Mouse (Mus musculus) brain, embryonic 14.5 days (tissue): ENCODE data around the gene Ptms. TPM values are rescaled to one million over a fixed set of nuclear protein-coding genes. Genes with fewer than 3 reads are reported as not detected.

Experiments used
- DNase-seq: peaks from one replicate; pipeline ENCODE4 v3.0.0-alpha.2; 2011; ENCODE audit warnings: low read depth
- CTCF ChIP-seq: fragments of 200-500 bp; IDR thresholded peaks from 2 replicates; pipeline ENCODE4 v1.5.1; 2012; ENCODE audit warnings: inconsistent platforms, mild to moderate bottlenecking, moderate library complexity, borderline replicate concordance; ENCODE audit not compliant: insufficient read depth, insufficient read length; ENCODE audit errors: extremely low read depth
- POLR2A ChIP-seq: fragments of 200-500 bp; IDR thresholded peaks from 2 replicates; pipeline ENCODE4 v1.6.1; 2012; ENCODE audit warnings: mild to moderate bottlenecking, inconsistent platforms, borderline replicate concordance; ENCODE audit not compliant: poor library complexity, insufficient read depth, insufficient read length, severe bottlenecking; ENCODE audit errors: extremely low read depth
- polyA plus RNA-seq: library from polyadenylated mRNA; depleted of rRNA; stranded (reverse); fragments of >200 nt; gene quantifications from 2 replicates; pipeline ENCODE4 v1.2.3, GENCODE M21; 2012

Ptms gene
- polyA plus RNA-seq, 1 experiment, result 2,630 TPM

DNA sequence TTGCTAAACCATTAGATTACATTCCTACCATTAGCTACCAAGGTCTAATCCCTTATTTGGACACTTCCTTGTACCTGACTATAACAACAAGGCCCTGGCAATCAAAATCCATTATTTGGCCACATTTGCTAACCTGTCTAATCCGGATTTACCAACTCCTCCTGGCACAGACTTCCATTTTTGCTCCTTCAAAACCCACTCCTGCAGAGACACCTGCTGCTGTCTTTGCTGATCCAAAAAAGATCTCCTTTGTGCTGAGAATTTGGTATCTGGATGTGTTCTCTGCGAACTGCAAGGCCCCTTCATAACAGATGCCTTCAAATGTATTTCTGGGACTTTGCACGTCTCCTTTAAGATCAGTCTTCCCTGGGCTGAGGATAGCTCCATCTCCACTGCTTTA, 23.6 kb upstream of the Ptms start:
- no peak for DNase-seq
- no peak for TF ChIP-seq POLR2A
- TF ChIP-seq CTCF, result no peak

DNA sequence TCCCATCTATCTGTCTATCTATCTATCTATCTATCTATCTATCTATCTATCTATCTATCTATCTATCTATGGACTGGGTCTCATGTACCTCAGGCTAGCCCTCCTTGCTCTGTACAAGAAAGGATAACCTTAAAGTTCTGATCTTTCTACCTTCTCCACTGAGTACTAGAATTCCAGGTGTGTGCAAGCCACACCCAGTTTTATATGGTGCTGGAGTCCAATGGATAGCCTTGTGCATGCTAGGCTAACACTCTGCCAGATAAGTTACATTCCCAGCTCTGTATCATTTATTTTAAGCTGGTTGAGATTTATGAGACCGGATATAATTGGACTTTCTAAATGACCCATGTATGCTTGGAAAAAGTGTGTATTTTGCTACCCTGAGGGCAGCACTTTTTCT, 21.8 kb upstream of the Ptms start:
- DNase-seq, result no peak
- no peak for TF ChIP-seq CTCF
- TF ChIP-seq POLR2A, result no peak

DNA sequence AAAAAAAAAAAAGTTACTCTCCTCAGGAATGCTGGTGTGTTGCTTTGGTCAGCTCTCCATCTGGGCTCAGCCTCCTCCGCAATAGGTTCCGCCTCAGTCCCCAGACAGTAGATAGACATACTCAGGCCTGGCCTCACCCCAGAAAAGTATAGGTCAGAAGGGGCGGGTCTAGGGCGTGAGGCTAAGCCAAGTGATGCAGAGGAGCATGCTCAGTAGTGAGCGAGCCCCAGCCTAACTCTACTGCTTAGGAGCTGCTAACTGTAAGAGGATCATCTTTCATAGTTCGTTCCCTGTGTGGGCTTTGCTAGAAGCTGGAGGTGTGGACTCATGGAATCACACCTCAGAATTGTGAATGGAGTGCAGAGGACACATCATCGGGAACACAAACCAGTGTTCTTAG, 18.7 kb upstream of the Ptms start:
- TF ChIP-seq POLR2A, result no peak
- no peak for TF ChIP-seq CTCF
- no peak for DNase-seq

DNA sequence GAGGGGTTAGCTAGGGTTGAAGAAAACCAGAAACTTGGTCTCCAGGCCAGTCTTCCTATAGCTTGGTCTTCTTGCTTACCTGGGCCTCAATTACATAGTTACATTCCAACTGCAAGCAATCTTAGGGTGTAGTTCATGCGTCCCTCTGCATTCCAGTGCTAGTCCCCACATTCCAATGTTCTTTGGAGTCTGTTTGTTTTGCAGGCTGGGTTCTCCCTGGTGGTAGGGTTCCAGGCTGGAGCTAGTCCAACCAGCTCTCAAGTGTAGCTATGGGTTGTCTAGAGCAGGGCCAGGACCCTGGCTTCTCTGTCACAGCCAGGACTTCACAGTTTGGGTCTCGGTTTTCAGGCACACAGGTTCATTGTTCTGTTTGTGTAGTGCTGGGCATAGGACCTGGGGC, 17.6 kb upstream of the Ptms start:
- no peak for TF ChIP-seq POLR2A
- no peak for TF ChIP-seq CTCF

DNA sequence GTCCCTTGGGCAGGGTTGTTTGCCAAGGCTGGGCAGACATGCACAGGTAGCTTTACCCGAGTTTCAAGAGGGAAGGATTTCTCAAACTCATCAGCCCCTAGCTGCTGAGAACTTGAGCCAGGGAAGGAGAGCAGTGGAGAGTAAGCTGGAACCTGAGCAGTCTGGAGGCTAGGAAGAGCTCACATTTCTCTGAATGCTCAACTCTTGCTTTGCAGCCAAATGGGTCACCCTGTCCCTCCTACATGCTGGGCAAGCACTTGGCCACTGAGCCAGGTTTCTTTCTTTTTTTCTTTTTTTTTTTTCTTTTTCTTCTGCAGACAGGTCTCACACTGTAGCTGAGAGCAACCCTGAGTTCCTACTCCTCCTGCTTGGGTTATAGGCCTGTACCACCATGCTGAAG, 16.8 kb upstream of the Ptms start:
- TF ChIP-seq POLR2A (no peak), CTCF (no peak)
- DNase-seq, result no peak

More for the DNA sequence above, 17.6 kb upstream of the Ptms start:
- no peak for DNase-seq

DNA sequence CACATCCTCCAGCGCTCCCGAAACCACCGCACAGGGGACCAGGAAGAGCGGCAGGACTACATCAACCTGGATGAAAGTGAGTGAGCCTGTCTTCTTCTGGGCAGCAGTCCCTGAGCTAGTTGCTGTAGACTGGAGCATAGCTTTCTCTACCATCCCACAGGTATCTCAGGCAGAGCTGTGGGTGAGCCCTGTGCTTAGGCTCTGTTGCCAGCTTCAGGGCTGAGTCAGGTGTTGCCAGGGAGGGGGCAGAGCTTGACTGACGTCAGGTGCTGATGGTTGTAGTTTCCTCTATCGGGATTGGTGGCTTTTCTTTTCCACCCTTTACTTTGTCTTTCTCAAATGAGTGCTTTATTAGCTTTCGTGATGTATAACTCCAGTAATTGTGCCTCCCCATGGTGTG, 14.8 kb upstream of the Ptms start:
- TF ChIP-seq CTCF (no peak), POLR2A (no peak)
- no peak for DNase-seq

DNA sequence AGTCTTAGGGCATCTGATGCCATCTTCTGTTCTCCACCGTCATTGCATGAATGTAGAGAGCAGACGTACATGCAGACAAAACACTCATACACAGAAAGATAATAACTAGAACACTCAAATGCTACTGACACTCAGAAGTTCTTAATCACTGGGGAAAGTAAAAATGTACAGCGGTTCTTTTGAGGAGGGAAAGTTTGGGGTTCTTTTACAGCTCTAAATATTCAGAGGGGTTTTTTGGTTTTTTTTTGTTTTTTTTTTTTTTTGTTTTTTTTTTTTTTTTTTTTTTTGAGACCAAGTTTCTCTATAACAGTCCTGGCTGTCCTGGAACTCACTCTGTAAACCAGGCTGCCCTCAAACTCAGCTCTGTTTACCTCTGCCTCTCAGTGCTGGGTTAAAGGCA, 13.2 kb upstream of the Ptms start:
- TF ChIP-seq CTCF, result no peak
- TF ChIP-seq POLR2A, result no peak
- no peak for DNase-seq

DNA sequence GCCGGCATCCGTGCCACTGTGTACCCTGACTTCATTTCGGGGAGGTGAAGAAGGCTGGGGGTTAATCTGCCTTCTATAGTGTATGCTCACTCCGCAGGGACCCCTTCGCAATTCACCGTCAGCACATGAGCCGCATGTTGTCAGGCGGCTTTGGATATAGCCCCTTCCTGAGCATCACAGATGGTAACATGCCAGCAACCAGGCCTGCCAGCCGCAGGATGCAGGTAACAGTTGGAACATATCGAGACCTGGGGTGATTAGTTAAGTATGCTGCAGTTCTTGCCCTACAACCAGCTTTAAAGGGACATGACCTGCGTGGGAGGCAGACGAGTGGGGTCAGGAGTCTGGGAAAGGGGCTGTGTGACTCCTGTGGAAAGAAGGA, 12.4 kb upstream of the Ptms start:
- DNase-seq, result no peak
- no peak for TF ChIP-seq POLR2A
- no peak for TF ChIP-seq CTCF

DNA sequence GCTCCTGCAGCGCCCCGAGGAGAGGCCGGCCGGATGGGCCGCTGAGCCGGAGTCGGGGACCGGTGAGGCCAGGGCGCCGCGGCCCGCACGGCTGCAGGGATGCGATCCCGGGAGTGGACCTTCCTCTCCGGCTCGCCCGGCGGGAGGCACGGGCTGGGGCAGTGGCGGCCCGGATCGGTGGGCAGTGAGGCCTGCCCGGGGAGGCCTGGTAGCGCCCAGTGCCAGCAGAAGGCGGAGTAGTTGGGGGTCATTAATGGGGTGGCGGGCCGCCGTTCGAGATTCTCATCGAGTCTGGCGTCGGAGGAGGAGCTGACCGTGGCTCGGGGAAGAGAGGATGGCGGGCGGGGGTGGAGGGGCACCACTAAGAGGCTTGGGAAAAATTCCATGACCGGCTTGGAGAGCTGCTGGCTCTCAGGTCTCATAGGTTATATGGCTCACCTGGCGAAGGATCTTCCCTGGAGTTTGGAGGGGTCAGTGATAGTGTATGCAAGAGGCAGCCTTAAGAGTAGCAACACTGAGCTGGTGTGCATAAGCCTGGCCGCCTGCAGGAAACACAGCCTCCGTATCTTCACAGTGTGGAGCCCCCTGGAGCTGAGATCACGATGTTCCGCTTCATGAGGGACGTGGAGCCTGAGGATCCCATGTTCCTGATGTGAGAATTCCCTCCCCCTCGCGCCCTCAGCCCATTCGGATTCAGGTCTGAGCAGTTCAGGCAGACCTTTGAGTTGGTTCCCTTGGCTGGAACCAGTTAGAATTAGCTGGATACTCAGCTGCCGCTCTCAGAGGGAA, 11.8 kb upstream of the Ptms start:
- peak; percentile 68 for DNase-seq
- TF ChIP-seq CTCF (peak; percentile 31; the same call in 1 of the 2 replicates), POLR2A (no peak)

DNA sequence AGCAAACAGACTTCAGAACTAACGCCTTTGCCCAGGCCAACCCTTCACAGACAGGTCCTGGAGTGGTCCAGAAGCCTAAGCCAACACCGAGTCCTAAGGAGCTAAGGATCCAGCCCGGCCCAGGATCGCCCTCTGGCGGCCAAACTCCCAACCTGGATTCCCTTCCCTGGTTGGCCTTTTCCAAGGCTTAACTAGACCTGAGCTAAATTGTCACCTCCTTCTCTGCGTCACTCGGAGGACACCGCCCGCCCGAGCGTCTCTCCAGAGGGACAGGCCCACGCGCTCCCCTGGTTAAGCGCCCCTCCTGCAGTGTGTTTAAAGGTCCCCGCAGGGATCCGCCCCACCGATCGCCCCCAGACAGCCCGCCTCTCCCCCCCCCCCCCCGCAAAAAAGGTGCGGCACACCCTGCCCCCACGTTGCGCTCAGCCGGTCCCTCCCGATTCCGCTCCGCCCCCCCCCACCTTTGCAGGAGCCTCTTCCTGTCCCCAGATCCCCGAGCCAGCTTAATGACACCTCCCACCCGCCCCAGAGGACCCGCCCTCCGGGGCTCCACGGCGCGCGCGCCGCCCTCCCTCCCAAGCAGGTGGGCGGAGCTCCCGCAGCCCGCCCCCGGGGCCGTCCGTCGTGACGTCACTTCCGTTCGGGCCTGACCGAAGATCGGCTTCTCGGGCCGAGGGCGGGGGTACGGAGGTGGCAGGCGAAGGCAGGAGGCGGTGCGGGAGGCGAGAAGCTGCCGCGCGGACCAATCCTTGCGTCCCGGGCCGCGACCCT, 11.0 kb upstream of the Ptms start, which contains the start of gene Mlf2:
Gene Mlf2 (plus strand): TSS at position 633 of the 771 bp plus-strand sequence.
- TF ChIP-seq POLR2A (peak; percentile 88), CTCF (peak; percentile 100)
- peak; percentile 99 for DNase-seq

DNA sequence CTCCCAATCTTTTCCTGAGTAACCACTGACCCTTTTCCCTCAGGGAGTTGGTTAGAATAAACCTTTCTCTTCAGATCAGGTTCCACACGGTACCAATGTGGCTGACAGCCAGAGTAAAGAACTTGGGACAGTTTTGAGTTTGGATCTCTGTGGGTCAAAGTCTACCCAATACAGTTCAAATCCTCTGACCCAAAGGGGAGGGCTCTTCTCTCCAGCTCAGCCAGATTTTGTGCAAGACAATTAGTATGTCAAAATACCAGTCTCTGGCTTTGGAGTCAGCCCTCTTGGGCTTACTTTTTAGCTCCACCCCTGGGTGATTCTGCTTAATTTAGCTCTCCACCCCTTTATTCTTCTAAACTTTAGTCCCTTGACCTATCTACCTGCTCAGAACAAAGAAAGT, 10.3 kb upstream of the Ptms start:
- TF ChIP-seq CTCF, result no peak
- TF ChIP-seq POLR2A, result no peak
- no peak for DNase-seq
